Mouse (Mus musculus): ENCODE data around the gene Slc39a13. TPM values are rescaled to one million over a fixed set of nuclear protein-coding genes. Genes with fewer than 3 reads are reported as not detected.

The Slc39a13 gene
- polyA plus RNA-seq, 1 experiment from 2014 or later = 30.1 TPM

Other genes starting within 250 kb of the Slc39a13 start
- 256 and 257 TPM in 2 replicates for gene Mtch2, start 223.3 kb downstream of the Slc39a13 start, polyA plus RNA-seq (2015; fragmentation: Nextera tagmentation; extraction: Ambion mirVana)
- 19.8 and 26.6 TPM in 2 replicates for gene C1qtnf4, start 184.6 kb downstream of the Slc39a13 start, polyA plus RNA-seq (2015; fragmentation: Nextera tagmentation; extraction: Ambion mirVana)
- gene Kbtbd4, start 165.7 kb downstream of the Slc39a13 start, polyA plus RNA-seq (2015; fragmentation: Nextera tagmentation; extraction: Ambion mirVana) = 56.7 and 61.4 TPM in 2 replicates
- gene Ndufs3, start 165.6 kb downstream of the Slc39a13 start, polyA plus RNA-seq (2015; fragmentation: Nextera tagmentation; extraction: Ambion mirVana) = 221 and 244 TPM in 2 replicates
- 81.9 and 95.3 TPM in 2 replicates for gene Celf1, start 130.0 kb downstream of the Slc39a13 start, polyA plus RNA-seq (2015; fragmentation: Nextera tagmentation; extraction: Ambion mirVana)
- 1.1 and 2.1 TPM in 2 replicates for gene Rapsn, start 34.8 kb downstream of the Slc39a13 start, polyA plus RNA-seq (2015; fragmentation: Nextera tagmentation; extraction: Ambion mirVana)
- gene Psmc3, start 16.4 kb downstream of the Slc39a13 start, polyA plus RNA-seq (2015; fragmentation: Nextera tagmentation; extraction: Ambion mirVana) = 229 and 270 TPM in 2 replicates
- gene Spi1, start 12.0 kb upstream of the Slc39a13 start, polyA plus RNA-seq (2015; fragmentation: Nextera tagmentation; extraction: Ambion mirVana) = 3.4 and 4.2 TPM in 2 replicates
- gene Mybpc3, start 47.7 kb upstream of the Slc39a13 start, polyA plus RNA-seq (2015; fragmentation: Nextera tagmentation; extraction: Ambion mirVana) = 0.04 and 0.05 TPM in 2 replicates
- 49.9 and 56.3 TPM in 2 replicates for gene Madd, start 113.4 kb upstream of the Slc39a13 start, polyA plus RNA-seq (2015; fragmentation: Nextera tagmentation; extraction: Ambion mirVana)
- gene Nr1h3, start 132.4 kb upstream of the Slc39a13 start, polyA plus RNA-seq (2015; fragmentation: Nextera tagmentation; extraction: Ambion mirVana) = 2.6 and 3.1 TPM in 2 replicates
- gene Acp2, start 132.5 kb upstream of the Slc39a13 start, polyA plus RNA-seq (2015; fragmentation: Nextera tagmentation; extraction: Ambion mirVana) = 38.6 and 43.2 TPM in 2 replicates
- gene Ddb2, start 166.6 kb upstream of the Slc39a13 start, polyA plus RNA-seq (2015; fragmentation: Nextera tagmentation; extraction: Ambion mirVana) = 16.1 and 17.4 TPM in 2 replicates
- gene Pacsin3, start 185.5 kb upstream of the Slc39a13 start, polyA plus RNA-seq (2015; fragmentation: Nextera tagmentation; extraction: Ambion mirVana) = 21.8 and 24.5 TPM in 2 replicates
- 61.2 and 67.7 TPM in 2 replicates for gene Arfgap2, start 194.6 kb upstream of the Slc39a13 start, polyA plus RNA-seq (2015; fragmentation: Nextera tagmentation; extraction: Ambion mirVana)

Measured in hindbrain, embryonic 16.5 days (tissue).